Mouse (Mus musculus) kidney, embryonic 15.5 days (tissue): ENCODE measurements around the gene Ap1s3. TPM values are rescaled to one million over a fixed set of nuclear protein-coding genes. Genes with fewer than 3 reads are reported as not detected.
A peak's percentile ranks its signal among the peaks of the same experiment; 100 is the strongest.

Experiments used
- ATAC-seq: fragments of 200-750 bp; cut with Nextera tagmentation; replicated peaks from 2 replicates; pipeline ENCODE4 v1.8.0; 2017; ENCODE audit warnings: moderate TSS enrichment; ENCODE audit not compliant: low FRiP score
- H3K27ac ChIP-seq: fragments of 300-500 bp; sonication (generic); 2 replicates; pipeline ENCODE4 v1.5.1; 2015; ENCODE audit warnings: mild to moderate bottlenecking, inconsistent platforms
- H3K27me3 ChIP-seq: fragments of 300-500 bp; sonication (generic); 2 replicates; pipeline ENCODE4 v1.6.1; 2015; ENCODE audit warnings: inconsistent platforms
- H3K36me3 ChIP-seq: fragments of 300-500 bp; sonication (generic); 2 replicates; pipeline ENCODE4 v1.6.1; 2015; ENCODE audit warnings: inconsistent platforms
- H3K4me1 ChIP-seq: fragments of 300-500 bp; sonication (generic); 2 replicates; pipeline ENCODE4 v1.6.1; 2015; ENCODE audit warnings: inconsistent platforms
- H3K4me2 ChIP-seq: fragments of 300-500 bp; sonication (generic); 2 replicates; pipeline ENCODE4 v1.6.1; 2015; ENCODE audit warnings: moderate library complexity, mild to moderate bottlenecking, inconsistent platforms
- H3K4me3 ChIP-seq: fragments of 300-500 bp; sonication (generic); replicated peaks from 2 replicates; pipeline ENCODE4 v1.5.1; 2015; ENCODE audit warnings: mild to moderate bottlenecking, inconsistent platforms
- H3K9ac ChIP-seq: fragments of 300-500 bp; sonication (generic); 2 replicates; pipeline ENCODE4 v1.6.1; 2015; ENCODE audit warnings: mild to moderate bottlenecking, inconsistent platforms
- H3K9me3 ChIP-seq: fragments of 300-500 bp; sonication (generic); replicated peaks from 2 replicates; pipeline ENCODE4 v1.6.1; 2016; ENCODE audit warnings: inconsistent platforms
- WGBS: fragments of 180-500 bp; shearing (Covaris S2); methylation state at CpG from one replicate; pipeline ENCODE4 v1.1.7; 2015; ENCODE audit warnings: mixed read lengths; 5-methylcytosine and 5-hydroxymethylcytosine counted together
- polyA plus RNA-seq: library from polyadenylated mRNA; unstranded; fragments of >200 nt; fragmentation: Nextera tagmentation; extraction: Ambion mirVana; gene quantifications from 2 replicates; pipeline ENCODE4 v1.2.1, GENCODE M21; 2015

Ap1s3 gene
- polyA plus RNA-seq, 1 experiment from 2014 or later: 1.3 TPM

- Histone ChIP-seq H3K4me2 (peak overlapping the region; percentile 58), H3K9me3 (no peaks in the 10 kb centered on the region), H3K4me1 (peaks cover 15% of the 10 kb centered on the region), H3K27ac (peak overlapping the region; percentile 54; the same call in 1 of the 2 replicates), H3K4me3 (peak overlapping the region; percentile 34), H3K9ac (no peak overlapping the region), H3K27me3 (no peaks in the 10 kb centered on the region), H3K36me3 (no peaks in the 10 kb centered on the region)
- WGBS: 13% methylated on average over 15 of the region's 15 CpGs
- peak; percentile 84 for ATAC-seq
Observed at GRCm38 (mm10) chr1:79581136-79581679, 90.6 kb downstream of the Ap1s3 start.

- no peaks in the 10 kb centered on the region for H3K9me3 ChIP-seq
- H3K4me1 ChIP-seq: peaks cover 11% of the 10 kb centered on the region; the same call in 1 of the 2 replicates
- no peak overlapping the region for H3K4me3 ChIP-seq
- no peak overlapping the region for H3K27ac ChIP-seq
- no peaks in the 10 kb centered on the region for H3K36me3 ChIP-seq
- H3K27me3 ChIP-seq: no peaks in the 10 kb centered on the region
- 81% methylated on average over 3 of the region's 3 CpGs for WGBS
- ATAC-seq: no peak
- no peak overlapping the region for H3K4me2 ChIP-seq
- no peak overlapping the region for H3K9ac ChIP-seq
Observed at GRCm38 (mm10) chr1:79577357-79577756, 94.4 kb downstream of the Ap1s3 start.

- Histone ChIP-seq H3K4me3 (no peak overlapping the region), H3K4me1 (no peaks in the 10 kb centered on the region), H3K9me3 (no peaks in the 10 kb centered on the region), H3K9ac (no peak overlapping the region), H3K27me3 (no peaks in the 10 kb centered on the region), H3K27ac (no peak overlapping the region), H3K4me2 (no peak overlapping the region), H3K36me3 (no peaks in the 10 kb centered on the region)
- 83% methylated on average over 4 of the region's 4 CpGs for WGBS
- no peak for ATAC-seq
Observed at GRCm38 (mm10) chr1:79571912-79572311, 99.9 kb downstream of the Ap1s3 start.

- no peaks in the 10 kb centered on the region for H3K4me1 ChIP-seq
- H3K4me3 ChIP-seq: no peak overlapping the region
- H3K36me3 ChIP-seq: no peaks in the 10 kb centered on the region
- H3K4me2 ChIP-seq: no peak overlapping the region
- H3K9me3 ChIP-seq: no peaks in the 10 kb centered on the region
- H3K9ac ChIP-seq: no peak overlapping the region
- WGBS: 68% methylated on average over 6 of the region's 6 CpGs
- ATAC-seq: no peak
- no peaks in the 10 kb centered on the region for H3K27me3 ChIP-seq
- no peak overlapping the region for H3K27ac ChIP-seq
Observed at GRCm38 (mm10) chr1:79571126-79571525, 100.6 kb downstream of the Ap1s3 start.

- H3K4me3 ChIP-seq: no peak overlapping the region
- H3K4me2 ChIP-seq: no peak overlapping the region
- H3K27ac ChIP-seq: 0 out of 2 replicates have a peak overlapping the region, but pooled peaks have one; percentile 43
- H3K9me3 ChIP-seq: no peaks in the 10 kb centered on the region
- no peak for ATAC-seq
- H3K4me1 ChIP-seq: no peaks in the 10 kb centered on the region
- no peaks in the 10 kb centered on the region for H3K27me3 ChIP-seq
- H3K9ac ChIP-seq: no peak overlapping the region
- H3K36me3 ChIP-seq: no peaks in the 10 kb centered on the region
- 42% methylated on average over 5 of the region's 5 CpGs for WGBS
Observed at GRCm38 (mm10) chr1:79561186-79561585, 110.6 kb downstream of the Ap1s3 start.

Other genes starting within 250 kb of the Ap1s3 start
- 1.2 and 4.9 TPM in 2 replicates for gene Scg2, start 231.9 kb downstream of the Ap1s3 start, polyA plus RNA-seq
- 56.0 and 60.1 TPM in 2 replicates for gene Mrpl44, start 104.0 kb upstream of the Ap1s3 start, polyA plus RNA-seq
- 45.3 and 47.5 TPM in 2 replicates for gene Wdfy1, start 104.2 kb upstream of the Ap1s3 start, polyA plus RNA-seq
- gene Serpine2, start 189.2 kb upstream of the Ap1s3 start, polyA plus RNA-seq: 139 and 181 TPM in 2 replicates